Mouse (Mus musculus) hindbrain, embryonic 15.5 days (tissue): Measurements from ENCODE around the gene 2010003K11Rik. TPM values are rescaled to one million over a fixed set of nuclear protein-coding genes. Genes with fewer than 3 reads are reported as not detected.

Source experiments
- ATAC-seq: fragments of 200-750 bp; cut with Nextera tagmentation; 2 replicates; pipeline ENCODE4 v1.8.0; 2017; ENCODE audit warnings: low read depth, moderate number of reproducible peaks, moderate TSS enrichment; ENCODE audit not compliant: low FRiP score
- H3K27ac ChIP-seq: fragments of 300-500 bp; sonication (generic); replicated peaks from 2 replicates; pipeline ENCODE4 v1.5.1; 2015; ENCODE audit warnings: mild to moderate bottlenecking, inconsistent platforms
- H3K27me3 ChIP-seq: fragments of 300-500 bp; sonication (generic); 2 replicates; pipeline ENCODE4 v1.6.1; 2015; ENCODE audit warnings: control low read depth, inconsistent platforms
- H3K36me3 ChIP-seq: fragments of 300-500 bp; sonication (generic); 2 replicates; pipeline ENCODE4 v1.6.1; 2015; ENCODE audit warnings: control low read depth, inconsistent platforms
- H3K4me1 ChIP-seq: fragments of 300-500 bp; sonication (generic); replicated peaks from 2 replicates; pipeline ENCODE4 v1.6.1; 2015; ENCODE audit warnings: control low read depth, inconsistent platforms
- H3K4me2 ChIP-seq: fragments of 300-500 bp; sonication (generic); 2 replicates; pipeline ENCODE4 v1.6.1; 2015; ENCODE audit warnings: moderate library complexity, mild to moderate bottlenecking, inconsistent platforms
- H3K4me3 ChIP-seq: fragments of 300-500 bp; sonication (generic); 2 replicates; pipeline ENCODE4 v1.5.1; 2015; ENCODE audit warnings: mild to moderate bottlenecking, inconsistent platforms
- H3K9ac ChIP-seq: fragments of 300-500 bp; sonication (generic); 2 replicates; pipeline ENCODE4 v1.6.1; 2015; ENCODE audit warnings: inconsistent platforms
- H3K9me3 ChIP-seq: fragments of 300-500 bp; sonication (generic); 2 replicates; pipeline ENCODE4 v1.6.1; 2016; ENCODE audit warnings: control low read depth, inconsistent platforms
- WGBS: fragments of 180-500 bp; shearing (Covaris S2); methylation state at CpG from one replicate; pipeline ENCODE4 v1.1.7; 2015; 5-methylcytosine and 5-hydroxymethylcytosine counted together
- polyA plus RNA-seq: library from polyadenylated mRNA; unstranded; fragments of >200 nt; fragmentation: Nextera tagmentation; extraction: Ambion mirVana; gene quantifications from 2 replicates; pipeline ENCODE4 v1.2.1, GENCODE M21; 2015

2010003K11Rik gene
- polyA plus RNA-seq, 1 experiment from 2014 or later = not detected

DNA sequence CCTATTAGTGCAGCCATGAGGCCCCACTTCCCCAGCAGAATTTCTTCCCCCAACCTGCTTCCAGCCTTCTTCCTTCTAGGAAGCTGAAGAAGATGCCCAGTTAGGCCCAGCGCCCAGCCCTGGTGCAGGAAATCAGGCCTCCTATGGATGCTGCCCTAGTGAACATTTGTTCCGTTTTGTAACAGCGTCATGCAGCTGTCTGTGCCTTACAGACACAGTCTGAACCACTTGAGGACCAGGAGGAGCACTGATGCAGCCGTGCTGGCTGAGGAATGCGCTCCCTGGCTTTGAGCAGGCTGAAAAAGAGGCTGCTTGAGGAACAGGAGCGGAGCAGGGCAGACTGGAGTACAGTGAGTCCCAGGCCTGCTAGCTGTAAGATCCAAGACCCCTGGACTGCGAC is 3.7 kb downstream of the 2010003K11Rik start:
- no peak for ATAC-seq
- H3K9ac ChIP-seq = no peak overlapping the region
- no peaks in the 10 kb centered on the region for H3K27me3 ChIP-seq
- H3K4me1 ChIP-seq = peaks cover 15% of the 10 kb centered on the region
- no peaks in the 10 kb centered on the region for H3K36me3 ChIP-seq
- no peak overlapping the region for H3K27ac ChIP-seq
- H3K4me3 ChIP-seq = no peak overlapping the region
- no peaks in the 10 kb centered on the region for H3K9me3 ChIP-seq
- 76% methylated on average over 7 of the region's 7 CpGs for WGBS
- H3K4me2 ChIP-seq = no peak overlapping the region

DNA sequence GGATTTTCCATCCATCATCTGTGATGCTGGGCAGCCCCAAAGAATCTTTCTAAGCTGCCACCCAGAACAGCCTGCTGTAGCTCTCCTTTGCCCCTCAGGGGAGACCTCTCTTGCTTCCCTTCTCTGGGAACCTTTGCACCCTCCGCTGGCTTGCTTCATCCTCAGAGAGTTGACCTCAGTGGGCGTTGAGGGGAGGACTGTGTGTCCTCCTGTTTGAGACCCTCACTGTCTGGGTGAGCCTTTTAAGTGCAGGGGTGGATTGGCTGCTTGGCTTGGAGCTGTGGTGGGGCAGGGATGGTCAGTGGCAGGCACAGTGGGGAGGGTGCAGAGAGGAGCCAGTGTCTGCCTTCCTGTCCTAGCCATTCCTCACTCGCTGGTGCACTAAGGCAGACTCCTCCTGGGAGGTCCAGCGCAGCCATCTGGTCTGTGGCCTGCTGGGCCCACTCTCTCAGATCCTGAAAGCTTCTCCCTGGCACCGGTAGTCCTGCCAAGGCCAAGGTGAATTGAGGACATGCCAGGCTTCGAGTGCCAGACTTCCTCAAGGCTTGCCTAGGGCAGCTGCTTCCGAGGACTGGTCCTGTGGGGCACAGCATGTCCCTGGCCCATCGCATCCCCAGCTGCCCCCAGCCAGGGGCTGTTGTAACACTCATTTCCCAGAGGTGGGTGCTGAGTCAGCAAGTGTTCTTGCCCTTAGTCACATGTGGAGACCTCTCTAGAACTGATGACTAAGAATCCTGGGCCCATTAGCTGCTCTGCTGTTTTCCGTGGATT is 5.7 kb downstream of the 2010003K11Rik start:
- H3K4me1 ChIP-seq = peaks cover 8% of the 10 kb centered on the region
- H3K27me3 ChIP-seq = no peaks in the 10 kb centered on the region
- no peak overlapping the region for H3K4me2 ChIP-seq
- H3K4me3 ChIP-seq = no peak overlapping the region
- no peak overlapping the region for H3K27ac ChIP-seq
- H3K9me3 ChIP-seq = no peaks in the 10 kb centered on the region
- WGBS = 51% methylated on average over 9 of the region's 9 CpGs
- no peaks in the 10 kb centered on the region for H3K36me3 ChIP-seq
- peak; percentile 48; the same call in 1 of the 2 replicates for ATAC-seq
- no peak overlapping the region for H3K9ac ChIP-seq

DNA sequence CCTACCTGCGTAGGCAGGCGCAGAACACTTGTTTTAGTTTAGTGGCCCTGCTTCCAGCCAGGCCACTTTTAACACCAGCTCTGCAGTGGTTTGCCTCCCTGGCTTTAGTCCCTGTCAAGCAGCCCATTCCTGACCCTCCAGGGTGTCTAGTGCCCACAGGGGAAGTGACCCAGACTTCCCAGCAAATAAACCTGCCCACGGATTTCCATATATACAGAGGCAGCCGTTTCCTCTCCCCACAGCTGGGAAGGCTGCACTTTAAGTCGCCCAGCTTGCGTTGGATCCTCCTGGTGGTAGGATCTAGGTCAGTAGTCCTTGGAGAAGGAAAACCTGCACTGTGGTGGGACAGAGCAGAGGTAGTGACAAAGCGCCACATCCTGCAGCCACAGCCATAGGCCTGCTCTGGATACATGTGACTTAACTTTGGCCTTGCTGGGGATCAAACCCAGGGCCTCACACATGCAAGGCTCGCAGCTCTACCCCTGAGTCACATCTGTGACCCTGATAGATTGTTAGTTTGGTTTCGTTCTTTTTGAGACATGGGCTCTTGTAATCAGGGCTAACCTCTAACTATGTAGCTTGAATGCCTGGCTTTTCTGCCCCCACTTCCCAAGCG is 7.2 kb downstream of the 2010003K11Rik start:
- no peak for ATAC-seq
- 69% methylated on average over 10 of the region's 10 CpGs for WGBS

DNA sequence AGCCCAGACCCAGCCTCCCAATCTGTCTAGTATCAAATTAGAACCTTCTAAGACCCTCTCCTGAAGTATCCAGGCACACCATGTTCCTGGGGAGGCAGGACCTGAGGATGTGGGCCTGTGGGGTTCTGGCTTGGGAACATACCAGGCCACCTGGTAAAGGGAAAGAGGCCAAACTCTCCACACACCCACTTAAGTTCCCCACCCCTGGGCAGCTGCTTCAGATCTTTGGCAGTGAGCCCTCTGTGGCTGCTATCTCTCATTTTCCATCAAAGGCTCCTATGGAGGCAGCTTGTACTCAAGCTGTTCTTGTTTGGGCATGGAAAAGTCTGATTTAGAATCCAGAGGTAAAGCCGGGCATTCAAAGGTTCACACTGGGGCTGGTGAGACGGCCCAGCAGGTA is 10.5 kb downstream of the 2010003K11Rik start:
- H3K9me3 ChIP-seq = no peaks in the 10 kb centered on the region
- H3K4me1 ChIP-seq = peaks cover 5% of the 10 kb centered on the region; the same call in 1 of the 2 replicates
- no peaks in the 10 kb centered on the region for H3K36me3 ChIP-seq
- WGBS = 79% methylated on average over 2 of the region's 2 CpGs
- no peak overlapping the region for H3K4me3 ChIP-seq
- H3K9ac ChIP-seq = no peak overlapping the region
- no peak overlapping the region for H3K4me2 ChIP-seq
- no peaks in the 10 kb centered on the region for H3K27me3 ChIP-seq
- no peak overlapping the region for H3K27ac ChIP-seq
- ATAC-seq = no peak

More for the DNA sequence above, 7.2 kb downstream of the 2010003K11Rik start:
- no peak overlapping the region for H3K4me3 ChIP-seq
- H3K27ac ChIP-seq = no peak overlapping the region
- H3K9ac ChIP-seq = no peak overlapping the region
- H3K4me2 ChIP-seq = no peak overlapping the region
- H3K4me1 ChIP-seq = peaks cover 6% of the 10 kb centered on the region; the same call in 1 of the 2 replicates
- H3K27me3 ChIP-seq = no peaks in the 10 kb centered on the region
- no peaks in the 10 kb centered on the region for H3K36me3 ChIP-seq
- H3K9me3 ChIP-seq = no peaks in the 10 kb centered on the region

DNA sequence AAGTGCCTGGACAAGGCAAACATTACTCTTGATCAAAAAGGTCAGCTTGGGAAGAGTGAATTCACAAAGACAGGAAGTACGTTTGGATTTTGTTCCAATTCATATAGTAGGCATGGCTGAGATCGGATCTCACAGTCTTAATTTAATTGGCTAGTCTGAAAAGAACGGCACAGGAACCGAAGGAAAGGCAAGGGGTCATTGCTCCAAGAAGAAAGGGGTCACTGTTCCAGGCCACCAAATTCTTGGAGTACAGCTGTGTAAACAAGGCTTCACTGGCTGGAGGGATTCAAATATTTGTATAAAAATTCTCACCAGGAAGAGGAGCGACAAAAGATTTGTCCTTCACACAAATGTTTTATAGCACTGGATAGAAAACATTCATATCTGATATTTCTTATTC is 13.4 kb downstream of the 2010003K11Rik start:
- Histone ChIP-seq H3K9me3 (no peaks in the 10 kb centered on the region), H3K36me3 (no peaks in the 10 kb centered on the region), H3K27ac (no peak overlapping the region), H3K4me1 (no peaks in the 10 kb centered on the region), H3K27me3 (no peaks in the 10 kb centered on the region), H3K9ac (no peak overlapping the region), H3K4me2 (no peak overlapping the region), H3K4me3 (no peak overlapping the region)
- ATAC-seq = no peak
- 59% methylated on average over 5 of the region's 5 CpGs for WGBS

DNA sequence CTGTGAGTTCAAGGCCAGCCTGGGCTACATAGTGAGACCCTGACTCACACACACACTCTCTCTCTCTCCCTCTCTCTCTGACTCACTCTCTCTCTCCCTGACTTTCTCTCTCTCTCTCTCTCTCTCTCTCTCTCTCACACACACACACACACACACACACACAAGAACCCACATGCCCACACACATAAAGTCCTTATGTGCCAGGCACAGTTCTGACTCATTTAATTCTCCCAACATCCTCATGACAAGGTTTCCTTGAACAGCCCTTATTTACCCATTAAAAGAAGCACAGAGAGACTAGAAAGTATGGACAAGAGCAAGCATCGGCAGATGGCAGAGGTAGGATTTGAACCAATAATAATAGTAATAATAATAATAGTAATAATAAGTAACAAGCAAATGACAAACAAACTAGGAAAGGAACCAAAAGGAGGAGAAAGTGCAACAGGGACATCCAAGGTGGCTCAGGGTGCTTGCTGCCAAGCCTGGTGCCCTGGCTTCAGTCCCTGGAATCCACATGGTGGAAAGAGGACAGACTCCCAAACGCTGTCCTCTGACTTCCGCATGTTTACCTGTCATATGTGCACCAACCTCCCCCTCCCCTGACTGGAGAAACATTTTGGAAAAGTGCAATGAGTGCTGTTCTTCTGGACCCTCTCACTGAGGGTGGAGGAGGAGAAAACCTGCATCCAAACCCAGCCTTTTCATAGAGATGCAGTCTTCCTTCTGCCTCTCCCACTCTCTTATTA is 16.1 kb downstream of the 2010003K11Rik start:
- Histone ChIP-seq H3K4me2 (no peak overlapping the region), H3K27me3 (peaks cover 5% of the 10 kb centered on the region), H3K4me1 (peaks cover 2% of the 10 kb centered on the region), H3K9ac (no peak overlapping the region), H3K36me3 (no peaks in the 10 kb centered on the region), H3K27ac (no peak overlapping the region), H3K9me3 (no peaks in the 10 kb centered on the region), H3K4me3 (no peak overlapping the region)
- ATAC-seq = no peak
- 95% methylated on average over 3 of the region's 3 CpGs for WGBS

DNA sequence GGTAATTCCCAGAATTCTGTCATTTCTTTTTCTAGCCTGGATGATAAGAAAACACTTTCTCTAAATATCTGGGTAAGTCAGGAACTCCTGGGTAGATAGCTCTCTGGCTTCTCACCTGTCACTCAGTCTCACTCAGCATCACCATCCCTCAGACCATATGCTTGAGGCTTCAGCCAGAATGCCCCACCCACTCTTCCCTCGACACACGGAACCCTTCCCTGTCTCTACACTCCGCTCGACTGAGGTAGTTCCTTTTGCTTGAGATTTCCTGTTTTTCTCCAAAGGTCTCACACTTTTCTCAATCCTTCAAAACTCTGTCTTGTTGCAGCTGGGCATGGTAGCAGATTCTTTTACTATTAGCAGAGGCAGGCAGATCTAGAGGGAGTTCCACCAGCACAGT is 17.1 kb downstream of the 2010003K11Rik start:
- ATAC-seq = no peak
- Histone ChIP-seq H3K9me3 (no peaks in the 10 kb centered on the region), H3K36me3 (no peaks in the 10 kb centered on the region), H3K4me2 (no peak overlapping the region), H3K4me3 (no peak overlapping the region), H3K27ac (no peak overlapping the region), H3K4me1 (peaks cover 11% of the 10 kb centered on the region), H3K27me3 (peaks cover 5% of the 10 kb centered on the region), H3K9ac (no peak overlapping the region)
- 61% methylated on average over 4 of the region's 4 CpGs for WGBS

DNA sequence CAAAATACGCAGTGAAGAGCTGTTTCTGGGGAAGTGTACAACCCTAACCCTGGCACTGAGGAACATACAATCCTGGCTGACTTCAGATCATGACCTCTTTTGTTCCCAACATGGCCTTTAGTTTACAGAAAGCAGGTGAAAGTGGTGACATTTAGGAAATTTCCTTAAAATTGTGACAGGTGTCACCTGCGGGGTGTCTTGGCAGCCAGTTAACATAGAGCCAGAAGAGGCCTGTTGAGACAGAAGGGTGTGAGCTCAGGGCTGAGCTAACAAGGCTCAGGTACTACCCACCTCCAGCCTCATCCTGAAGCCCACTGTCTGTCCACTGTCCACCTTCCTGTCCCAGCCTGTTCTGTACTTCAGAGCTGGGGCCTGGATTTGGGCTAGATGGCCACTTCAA is 18.3 kb downstream of the 2010003K11Rik start:
- 89% methylated on average over 2 of the region's 2 CpGs for WGBS
- Histone ChIP-seq H3K9me3 (no peaks in the 10 kb centered on the region), H3K36me3 (no peaks in the 10 kb centered on the region)

DNA sequence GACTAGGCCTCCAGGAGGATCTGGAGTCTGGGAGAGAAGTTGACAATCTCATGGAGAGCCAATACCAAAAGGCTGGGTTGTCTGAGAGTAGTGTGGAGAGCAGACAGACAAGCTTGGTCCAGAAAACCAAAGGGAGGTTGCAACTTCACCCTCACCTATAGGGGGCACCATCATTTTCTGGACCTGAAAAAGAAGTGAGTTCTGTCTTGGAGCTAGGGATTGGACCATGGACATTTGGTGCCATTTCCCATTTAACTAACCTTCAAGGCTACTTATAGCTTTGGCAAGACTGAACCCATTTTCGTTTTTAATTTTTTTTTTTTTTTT is 20.2 kb downstream of the 2010003K11Rik start:
- H3K9ac ChIP-seq = no peak overlapping the region
- H3K27ac ChIP-seq = no peak overlapping the region
- H3K9me3 ChIP-seq = no peaks in the 10 kb centered on the region
- 48% methylated on average over 1 of the region's 1 CpGs for WGBS
- H3K36me3 ChIP-seq = no peaks in the 10 kb centered on the region
- peaks cover 13% of the 10 kb centered on the region for H3K4me1 ChIP-seq
- no peak overlapping the region for H3K4me2 ChIP-seq
- H3K27me3 ChIP-seq = peaks cover 20% of the 10 kb centered on the region
- no peak for ATAC-seq
- no peak overlapping the region for H3K4me3 ChIP-seq

More for the DNA sequence above, 18.3 kb downstream of the 2010003K11Rik start:
- H3K4me2 ChIP-seq = no peak overlapping the region
- no peak overlapping the region for H3K4me3 ChIP-seq
- H3K27me3 ChIP-seq = peaks cover 13% of the 10 kb centered on the region
- no peak for ATAC-seq
- H3K4me1 ChIP-seq = peaks cover 13% of the 10 kb centered on the region
- no peak overlapping the region for H3K27ac ChIP-seq
- no peak overlapping the region for H3K9ac ChIP-seq

DNA sequence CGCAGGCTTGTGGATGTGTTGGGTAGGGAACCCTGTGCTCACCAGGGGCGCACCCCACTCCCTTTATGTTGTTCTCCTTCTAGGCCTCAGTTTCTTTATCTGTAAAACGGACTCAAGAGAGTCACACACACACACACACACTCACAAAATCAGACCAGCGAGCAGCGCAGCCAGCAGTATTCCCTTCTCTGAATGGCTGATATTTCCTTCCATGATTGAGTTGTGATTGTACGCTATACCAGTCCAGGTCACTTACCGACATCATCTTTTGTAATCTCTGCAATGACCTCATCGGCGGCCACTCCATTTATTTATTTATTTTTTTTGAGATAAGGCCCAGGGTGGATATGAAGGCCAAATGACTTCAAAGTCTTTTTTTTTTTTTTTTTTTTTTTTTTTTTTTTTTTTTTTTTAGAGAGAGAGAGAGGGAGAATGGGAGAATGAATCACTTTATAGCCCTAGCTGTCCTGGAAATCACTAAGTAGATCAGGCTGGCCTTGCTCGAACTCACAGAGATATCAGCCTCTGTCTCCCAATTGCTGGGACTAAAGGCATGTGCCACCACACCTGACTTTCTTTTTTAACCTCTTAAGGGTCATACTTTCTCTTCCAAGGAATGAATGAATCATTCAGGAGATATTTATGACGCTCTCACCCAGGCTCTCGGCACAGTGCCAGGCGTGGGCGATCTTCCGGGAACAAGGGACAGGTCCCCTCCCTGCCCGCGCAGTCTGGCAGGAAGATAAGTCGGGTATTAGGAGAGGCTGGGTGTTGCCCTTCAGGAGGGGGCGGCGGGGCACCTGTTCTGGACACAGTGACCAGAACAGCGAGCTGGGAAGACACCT is 20.8 kb downstream of the 2010003K11Rik start, which contains the start of gene Syt12:
Gene Syt12, minus strand, starts transcription at position 103 of the 845 bp plus-strand sequence.
- peaks cover 13% of the 10 kb centered on the region for H3K4me1 ChIP-seq
- H3K4me2 ChIP-seq = peak within 1 kb of the TSS; percentile 100
- H3K9me3 ChIP-seq = no peaks in the 10 kb centered on the region
- H3K27me3 ChIP-seq = peaks cover 20% of the 10 kb centered on the region
- H3K4me3 ChIP-seq = peak within 1 kb of the TSS; percentile 66
- no peaks in the 10 kb centered on the region for H3K36me3 ChIP-seq
- no peak for ATAC-seq
- WGBS = 36% methylated on average over 21 of the region's 21 CpGs
- H3K27ac ChIP-seq = peak within 1 kb of the TSS; percentile 48
- H3K9ac ChIP-seq = peak within 1 kb of the TSS; percentile 63

DNA sequence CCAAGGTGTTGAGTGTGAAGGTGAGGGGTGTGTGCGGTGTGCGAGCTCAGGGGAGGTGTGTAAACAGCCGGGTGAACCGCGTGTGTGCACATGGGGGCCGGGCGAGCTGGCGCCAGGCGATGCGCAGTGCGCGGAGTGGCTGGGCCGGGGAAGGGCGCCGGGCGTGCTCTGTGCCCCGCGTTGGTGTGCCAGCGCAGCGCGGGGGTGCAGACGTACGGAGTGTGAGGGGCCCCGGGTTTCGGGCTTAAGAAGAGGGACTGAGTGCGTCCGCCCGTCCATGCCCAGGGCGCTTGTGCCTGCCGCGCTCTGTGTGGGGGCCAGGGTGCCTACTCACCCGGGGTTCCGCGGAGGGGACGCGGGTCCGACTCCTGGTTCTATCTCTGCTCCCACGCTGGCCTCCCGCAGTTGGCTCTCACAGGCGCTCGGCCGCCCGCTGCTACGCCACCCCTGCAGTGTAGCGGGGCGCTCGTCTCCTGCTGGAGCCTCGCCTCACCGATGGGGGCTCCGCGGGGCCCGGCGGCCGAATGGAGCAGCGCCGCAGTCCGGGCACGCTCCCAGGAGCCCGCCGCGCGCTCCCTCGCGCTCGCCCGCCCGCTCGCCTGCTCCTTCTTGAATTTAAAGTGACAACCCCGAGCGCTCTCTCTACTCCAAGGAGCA is 21.7 kb downstream of the 2010003K11Rik start:
- Histone ChIP-seq H3K9me3 (no peaks in the 10 kb centered on the region), H3K36me3 (no peaks in the 10 kb centered on the region), H3K4me2 (peak overlapping the region; percentile 100), H3K4me1 (peaks cover 13% of the 10 kb centered on the region), H3K27ac (peak overlapping the region; percentile 48), H3K27me3 (peaks cover 20% of the 10 kb centered on the region), H3K4me3 (peak overlapping the region; percentile 66), H3K9ac (peak overlapping the region; percentile 63)
- under 1% methylated on average over 65 of the region's 70 CpGs for WGBS
- ATAC-seq = peak; percentile 85
